Mouse (Mus musculus): Measurements from ENCODE around the gene Src.

DNA sequence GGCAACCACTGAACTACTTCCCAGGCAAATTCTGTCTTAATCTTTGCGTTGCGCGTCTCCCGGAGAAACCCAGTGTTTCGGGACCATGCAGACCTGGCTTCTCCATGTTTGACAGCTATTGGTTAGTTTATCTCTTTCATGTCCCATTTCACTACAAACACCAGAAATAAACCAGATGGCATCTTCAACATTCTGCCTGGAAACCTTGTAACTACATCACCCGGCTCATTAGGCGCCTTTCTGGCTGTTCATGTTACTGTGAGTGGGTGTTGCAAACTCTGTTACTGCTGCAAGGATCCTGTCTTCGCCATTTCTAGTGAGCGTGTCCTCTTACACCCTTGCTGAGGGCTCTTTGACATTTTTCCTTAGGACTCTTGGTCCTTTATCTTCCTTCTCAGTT, 94.6 kb downstream of the Src start:
- TF ChIP-seq CTCF (IDR thresholded peaks at IDR 0.05; ENCODE audit: borderline replicate concordance, extremely low read depth, insufficient read depth, insufficient read length) (no peak), POLR2A (IDR thresholded peaks at IDR 0.05; ENCODE audit: borderline replicate concordance, extremely low read depth, insufficient read depth, insufficient read length, poor library complexity, severe bottlenecking) (no peak)
